Mouse (Mus musculus): ENCODE results near the gene Ppil3. TPM values are rescaled to one million over a fixed set of nuclear protein-coding genes. Genes with fewer than 3 reads are reported as not detected.

The Ppil3 gene
- polyA plus RNA-seq, 1 experiment from 2014 or later, result 59.9 TPM

- DNase-seq (ENCODE audit: low spot score) (no peak), ATAC-seq (no peak)
- H3K36me3 ChIP-seq (ENCODE audit: control insufficient read depth, insufficient read depth, low read length), result peaks cover 58% of the 10 kb centered on the region
- 87% methylated on average over 10 of the region's 10 CpGs for WGBS
- no peaks in the 10 kb centered on the region for H3K27me3 ChIP-seq (replicated peaks; ENCODE audit: control insufficient read depth, insufficient read depth, low read length)
- peaks cover 12% of the 10 kb centered on the region for H3K4me1 ChIP-seq (ENCODE audit: control insufficient read depth, insufficient read depth, low read length)
- H3K4me2 ChIP-seq (ENCODE audit: low read length), result no peak overlapping the region
- no peak overlapping the region for H3K27ac ChIP-seq (ENCODE audit: low read depth, low read length)
- H3K9me3 ChIP-seq (replicated peaks; ENCODE audit: control insufficient read depth, low read length), result no peaks in the 10 kb centered on the region
- H3K9ac ChIP-seq (ENCODE audit: low read length), result no peak overlapping the region
- no peak overlapping the region for H3K4me3 ChIP-seq (ENCODE audit: low read depth, low read length)
Measured at GRCm38 (mm10) chr1:58420032-58420431, 25.3 kb downstream of the Ppil3 start.

GRCm38 (mm10) chr1:58416048-58416447, 29.2 kb downstream of the Ppil3 start:
- Histone ChIP-seq H3K9ac (ENCODE audit: low read length) (no peak overlapping the region), H3K9me3 (replicated peaks; ENCODE audit: control insufficient read depth, low read length) (no peaks in the 10 kb centered on the region), H3K4me1 (ENCODE audit: control insufficient read depth, insufficient read depth, low read length) (no peaks in the 10 kb centered on the region), H3K36me3 (ENCODE audit: control insufficient read depth, insufficient read depth, low read length) (peaks cover 87% of the 10 kb centered on the region), H3K27me3 (replicated peaks; ENCODE audit: control insufficient read depth, insufficient read depth, low read length) (no peaks in the 10 kb centered on the region), H3K4me3 (ENCODE audit: low read depth, low read length) (no peak overlapping the region), H3K4me2 (ENCODE audit: low read length) (no peak overlapping the region), H3K27ac (ENCODE audit: low read depth, low read length) (no peak overlapping the region)
- WGBS, result 95% methylated on average over 2 of the region's 2 CpGs
- DNase-seq (ENCODE audit: low spot score) (no peak), ATAC-seq (no peak)

- Histone ChIP-seq H3K4me2 (ENCODE audit: low read length) (no peak overlapping the region), H3K36me3 (ENCODE audit: control insufficient read depth, insufficient read depth, low read length) (peaks cover 90% of the 10 kb centered on the region), H3K27ac (ENCODE audit: low read depth, low read length) (no peak overlapping the region), H3K27me3 (replicated peaks; ENCODE audit: control insufficient read depth, insufficient read depth, low read length) (no peaks in the 10 kb centered on the region), H3K9me3 (replicated peaks; ENCODE audit: control insufficient read depth, low read length) (no peaks in the 10 kb centered on the region), H3K9ac (ENCODE audit: low read length) (no peak overlapping the region), H3K4me3 (ENCODE audit: low read depth, low read length) (no peak overlapping the region), H3K4me1 (ENCODE audit: control insufficient read depth, insufficient read depth, low read length) (no peaks in the 10 kb centered on the region)
- WGBS, result 29% methylated on average over 1 of the region's 1 CpGs
- ATAC-seq, result no peak
- peak; percentile 13 for DNase-seq (ENCODE audit: low spot score)
Measured at GRCm38 (mm10) chr1:58415442-58415841, 29.8 kb downstream of the Ppil3 start.

DNA sequence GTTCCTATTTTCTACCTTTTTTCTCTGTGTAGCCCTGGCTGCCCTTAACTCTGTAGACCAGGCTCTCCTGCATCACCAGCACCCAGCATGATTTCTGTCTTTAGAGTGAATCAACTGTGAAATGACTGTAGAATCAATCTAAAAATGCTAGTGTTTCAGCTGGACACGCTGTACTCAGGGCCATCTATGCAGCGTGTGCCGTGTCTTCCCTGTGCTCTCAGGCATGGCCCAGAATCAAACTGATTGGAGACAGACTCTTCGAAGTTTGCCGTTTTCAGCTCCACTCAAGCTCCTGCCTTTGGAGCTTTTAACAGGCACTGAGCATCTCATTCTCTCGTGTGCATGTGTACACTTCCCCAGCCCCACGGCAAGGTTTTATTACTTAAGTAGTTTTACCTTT, 34.5 kb downstream of the Ppil3 start:
- H3K27ac ChIP-seq (ENCODE audit: low read depth, low read length), result no peak overlapping the region
- no peak overlapping the region for H3K9ac ChIP-seq (ENCODE audit: low read length)
- no peak for DNase-seq (ENCODE audit: low spot score)
- ATAC-seq, result no peak
- WGBS, result 94% methylated on average over 7 of the region's 7 CpGs
- H3K9me3 ChIP-seq (replicated peaks; ENCODE audit: control insufficient read depth, low read length), result no peaks in the 10 kb centered on the region
- H3K36me3 ChIP-seq (ENCODE audit: control insufficient read depth, insufficient read depth, low read length), result peaks cover 73% of the 10 kb centered on the region
- no peaks in the 10 kb centered on the region for H3K4me1 ChIP-seq (ENCODE audit: control insufficient read depth, insufficient read depth, low read length)
- no peak overlapping the region for H3K4me3 ChIP-seq (ENCODE audit: low read depth, low read length)
- no peaks in the 10 kb centered on the region for H3K27me3 ChIP-seq (replicated peaks; ENCODE audit: control insufficient read depth, insufficient read depth, low read length)
- no peak overlapping the region for H3K4me2 ChIP-seq (ENCODE audit: low read length)

GRCm38 (mm10) chr1:58410198-58410588, 35.1 kb downstream of the Ppil3 start:
- Histone ChIP-seq H3K9ac (ENCODE audit: low read length) (no peak overlapping the region), H3K4me1 (ENCODE audit: control insufficient read depth, insufficient read depth, low read length) (no peaks in the 10 kb centered on the region), H3K4me2 (ENCODE audit: low read length) (no peak overlapping the region), H3K27me3 (replicated peaks; ENCODE audit: control insufficient read depth, insufficient read depth, low read length) (no peaks in the 10 kb centered on the region), H3K9me3 (replicated peaks; ENCODE audit: control insufficient read depth, low read length) (no peaks in the 10 kb centered on the region), H3K36me3 (ENCODE audit: control insufficient read depth, insufficient read depth, low read length) (peaks cover 72% of the 10 kb centered on the region), H3K27ac (ENCODE audit: low read depth, low read length) (no peak overlapping the region), H3K4me3 (ENCODE audit: low read depth, low read length) (no peak overlapping the region)
- 80% methylated on average over 3 of the region's 3 CpGs for WGBS
- no peak for DNase-seq (ENCODE audit: low spot score)
- ATAC-seq, result no peak

- Histone ChIP-seq H3K4me2 (ENCODE audit: low read length) (no peak overlapping the region), H3K4me3 (ENCODE audit: low read depth, low read length) (no peak overlapping the region), H3K9me3 (replicated peaks; ENCODE audit: control insufficient read depth, low read length) (no peaks in the 10 kb centered on the region), H3K36me3 (ENCODE audit: control insufficient read depth, insufficient read depth, low read length) (peaks cover 68% of the 10 kb centered on the region), H3K4me1 (ENCODE audit: control insufficient read depth, insufficient read depth, low read length) (no peaks in the 10 kb centered on the region), H3K9ac (ENCODE audit: low read length) (no peak overlapping the region), H3K27ac (ENCODE audit: low read depth, low read length) (no peak overlapping the region), H3K27me3 (replicated peaks; ENCODE audit: control insufficient read depth, insufficient read depth, low read length) (no peaks in the 10 kb centered on the region)
- peak; percentile 8; the same call in 1 of the 2 replicates for ATAC-seq
- WGBS, result 82% methylated on average over 5 of the region's 5 CpGs
- DNase-seq (ENCODE audit: low spot score), result no peak
Measured at GRCm38 (mm10) chr1:58409553-58410197, 35.6 kb downstream of the Ppil3 start.

GRCm38 (mm10) chr1:58408141-58408540, 37.1 kb downstream of the Ppil3 start:
- H3K4me1 ChIP-seq (ENCODE audit: control insufficient read depth, insufficient read depth, low read length), result no peaks in the 10 kb centered on the region
- H3K36me3 ChIP-seq (ENCODE audit: control insufficient read depth, insufficient read depth, low read length), result peaks cover 68% of the 10 kb centered on the region
- no peaks in the 10 kb centered on the region for H3K9me3 ChIP-seq (replicated peaks; ENCODE audit: control insufficient read depth, low read length)
- H3K27ac ChIP-seq (ENCODE audit: low read depth, low read length), result no peak overlapping the region
- no peak overlapping the region for H3K4me2 ChIP-seq (ENCODE audit: low read length)
- H3K27me3 ChIP-seq (replicated peaks; ENCODE audit: control insufficient read depth, insufficient read depth, low read length), result no peaks in the 10 kb centered on the region
- H3K4me3 ChIP-seq (ENCODE audit: low read depth, low read length), result no peak overlapping the region
- DNase-seq (ENCODE audit: low spot score) (no peak), ATAC-seq (no peak)
- no peak overlapping the region for H3K9ac ChIP-seq (ENCODE audit: low read length)
- WGBS, result 86% methylated on average over 6 of the region's 6 CpGs

DNA sequence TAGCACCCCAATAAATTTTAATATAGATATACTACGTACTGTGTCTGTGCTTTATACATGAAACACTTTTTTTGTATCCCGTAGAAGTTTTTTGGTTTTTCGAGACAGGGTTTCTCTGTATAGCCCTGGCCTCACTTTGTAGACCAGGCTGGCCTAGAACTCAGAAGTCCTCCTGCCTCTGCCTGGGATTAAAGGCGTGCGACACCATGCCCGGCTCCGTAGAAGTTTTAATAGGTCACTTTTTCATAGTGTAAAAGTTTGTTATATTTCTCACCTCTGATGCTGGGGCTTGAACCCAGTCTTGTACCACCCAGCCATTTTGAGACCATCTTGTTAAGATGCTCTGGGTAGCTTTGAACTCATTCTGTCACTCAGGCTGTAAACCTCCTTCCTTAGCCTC, 38.0 kb downstream of the Ppil3 start:
- H3K27ac ChIP-seq (ENCODE audit: low read depth, low read length), result no peak overlapping the region
- H3K9me3 ChIP-seq (replicated peaks; ENCODE audit: control insufficient read depth, low read length), result no peaks in the 10 kb centered on the region
- no peak overlapping the region for H3K4me3 ChIP-seq (ENCODE audit: low read depth, low read length)
- H3K27me3 ChIP-seq (replicated peaks; ENCODE audit: control insufficient read depth, insufficient read depth, low read length), result no peaks in the 10 kb centered on the region
- H3K4me1 ChIP-seq (ENCODE audit: control insufficient read depth, insufficient read depth, low read length), result no peaks in the 10 kb centered on the region
- H3K9ac ChIP-seq (ENCODE audit: low read length), result no peak overlapping the region
- ATAC-seq, result no peak
- peaks cover 68% of the 10 kb centered on the region for H3K36me3 ChIP-seq (ENCODE audit: control insufficient read depth, insufficient read depth, low read length)
- no peak for DNase-seq (ENCODE audit: low spot score)
- H3K4me2 ChIP-seq (ENCODE audit: low read length), result no peak overlapping the region
- 97% methylated on average over 7 of the region's 7 CpGs for WGBS

DNA sequence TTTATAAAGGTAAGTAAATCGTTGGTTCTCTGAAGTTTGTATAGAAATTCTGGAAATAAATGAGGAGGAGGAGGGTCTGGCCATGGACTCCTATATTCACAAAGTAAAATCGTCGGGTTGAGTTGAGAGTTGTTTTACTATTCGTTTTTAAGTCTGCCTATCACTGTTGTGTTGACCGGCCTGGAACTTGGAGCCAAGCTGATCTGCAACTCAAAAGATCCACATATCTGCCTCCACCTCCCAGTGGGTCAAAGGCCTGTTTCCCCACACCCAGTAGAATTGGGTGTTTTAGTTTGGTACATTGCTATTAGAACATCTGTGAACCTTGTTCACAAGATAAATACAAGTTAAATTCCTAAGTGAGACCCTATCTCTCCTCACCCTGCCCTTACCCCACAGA, 41.5 kb downstream of the Ppil3 start:
- ATAC-seq, result no peak
- Histone ChIP-seq H3K4me2 (ENCODE audit: low read length) (no peak overlapping the region), H3K9ac (ENCODE audit: low read length) (no peak overlapping the region), H3K4me1 (ENCODE audit: control insufficient read depth, insufficient read depth, low read length) (no peaks in the 10 kb centered on the region), H3K27ac (ENCODE audit: low read depth, low read length) (no peak overlapping the region), H3K4me3 (ENCODE audit: low read depth, low read length) (no peak overlapping the region), H3K9me3 (replicated peaks; ENCODE audit: control insufficient read depth, low read length) (no peaks in the 10 kb centered on the region), H3K27me3 (replicated peaks; ENCODE audit: control insufficient read depth, insufficient read depth, low read length) (no peaks in the 10 kb centered on the region), H3K36me3 (ENCODE audit: control insufficient read depth, insufficient read depth, low read length) (peaks cover 77% of the 10 kb centered on the region)
- no peak for DNase-seq (ENCODE audit: low spot score)
- WGBS, result 92% methylated on average over 5 of the region's 5 CpGs

All from forebrain, embryonic 14.5 days (tissue).